9 mouse cellular contexts compared by ENCODE assay signal in the genomic region with DNA sequence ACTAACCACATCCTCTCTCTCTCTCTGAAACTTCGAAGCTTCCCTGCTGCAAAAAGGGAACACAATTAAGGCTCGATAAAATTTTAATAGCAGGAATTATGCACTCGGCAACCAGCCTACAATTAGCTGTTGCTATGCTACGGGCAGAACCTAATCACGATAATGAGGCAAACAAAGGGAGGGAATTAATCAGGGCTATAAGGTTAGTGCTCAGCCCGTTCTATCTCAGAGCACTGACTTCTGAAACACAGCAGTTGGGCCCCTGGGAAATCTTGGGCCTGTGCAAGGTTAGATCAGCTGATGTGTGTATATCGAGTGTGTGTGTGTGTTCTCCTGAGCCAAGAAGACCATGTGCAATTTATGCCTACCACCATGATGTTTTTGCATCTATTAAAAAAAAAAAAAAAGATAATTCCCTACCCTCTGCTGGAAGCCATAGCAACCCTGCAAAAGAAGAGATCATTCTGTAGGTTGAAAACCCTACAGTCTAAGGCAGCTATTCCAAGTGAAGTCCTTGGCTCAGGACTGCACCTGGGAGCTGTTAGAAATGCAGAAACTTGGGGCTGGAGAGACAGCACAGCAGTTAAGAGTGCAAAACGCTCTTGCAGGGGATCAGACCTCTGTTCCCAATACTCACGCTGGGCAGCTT. TPM values are rescaled to one million over a fixed set of nuclear protein-coding genes. Genes with fewer than 3 reads are reported as not detected.
A peak's percentile ranks its signal among the peaks of the same experiment; 100 is the strongest.
DNase-seq lines count a peak whose midpoint lies in the region; ATAC-seq and TF ChIP-seq lines count a peak whose summit lies in the region.
"Had no signal": no experiment of that assay in that cellular context is flagged by ENCODE, and none has a peak within 500 bp of the region (broad histone marks: within the 10 kb centered on the region; RNA-seq: fewer than 3 reads in every experiment).

No protein-coding gene starts in this region.

- no peak for TF ChIP-seq EP300 in liver, postnatal 0 days (IDR thresholded peaks at IDR 0.05; ENCODE audit: low read depth)

- H3K27me3 ChIP-seq in embryonic facial prominence, embryonic 10.5 days (replicated peaks; ENCODE audit: low read depth, poor library complexity, severe bottlenecking), result no peaks in the 10 kb centered on the region
- H3K27me3 ChIP-seq in hindbrain, embryonic 13.5 days, result no peaks in the 10 kb centered on the region; the same call in 1 of the 2 replicates
- no peaks in the 10 kb centered on the region for H3K27me3 ChIP-seq in midbrain, embryonic 15.5 days (replicated peaks)
- H3K27me3 ChIP-seq in liver, postnatal 0 days (ENCODE audit: insufficient read depth, low read length), result no peaks in the 10 kb centered on the region

- TF ChIP-seq CTCF in liver, postnatal 0 days (IDR thresholded peaks at IDR 0.05; ENCODE audit: low read depth), result no peak

- peaks cover 30% of the 10 kb centered on the region for H3K4me1 ChIP-seq in embryonic facial prominence, embryonic 10.5 days
- H3K4me1 ChIP-seq in hindbrain, embryonic 13.5 days (replicated peaks), result peaks cover 33% of the 10 kb centered on the region
- H3K4me1 ChIP-seq in midbrain, embryonic 15.5 days, result peaks cover 25% of the 10 kb centered on the region
- H3K4me1 ChIP-seq in liver, postnatal 0 days (ENCODE audit: insufficient read depth), result no peaks in the 10 kb centered on the region

- peak; percentile 52 for DNase-seq in Muller cell, postnatal 12 days (ENCODE audit: inconsistent ontology term)
- DNase-seq in embryonic facial prominence, embryonic 10.5 days (ENCODE audit: low spot score), result no peak
- DNase-seq in cerebellum, adult 9-11 months, result no peak
- no peak for DNase-seq in liver, postnatal 0 days
- no peak for DNase-seq in urinary bladder, postnatal 10 days (ENCODE audit: low spot score)
- DNase-seq: lung, adult 2 months had no signal

- 39% methylated on average over 9 of the region's 9 CpGs for WGBS in embryonic facial prominence, embryonic 10.5 days
- WGBS in hindbrain, embryonic 13.5 days, result 14% methylated on average over 9 of the region's 9 CpGs
- 19% methylated on average over 9 of the region's 9 CpGs for WGBS in midbrain, embryonic 15.5 days
- WGBS in liver, postnatal 0 days (ENCODE audit: insufficient replicate concordance), result 56% methylated on average over 9 of the region's 9 CpGs

- H3K9ac ChIP-seq in hindbrain, embryonic 13.5 days, result no peak overlapping the region
- H3K9ac ChIP-seq in midbrain, embryonic 15.5 days, result no peak overlapping the region
- no peak overlapping the region for H3K9ac ChIP-seq in liver, postnatal 0 days (replicated peaks)

- H3K36me3 ChIP-seq in embryonic facial prominence, embryonic 10.5 days (replicated peaks), result no peaks in the 10 kb centered on the region
- H3K36me3 ChIP-seq in hindbrain, embryonic 13.5 days, result no peaks in the 10 kb centered on the region
- H3K36me3 ChIP-seq in midbrain, embryonic 15.5 days (replicated peaks), result no peaks in the 10 kb centered on the region
- H3K36me3 ChIP-seq in liver, postnatal 0 days (replicated peaks; ENCODE audit: insufficient read depth, low read length), result no peaks in the 10 kb centered on the region

- ATAC-seq in hindbrain, embryonic 13.5 days (ENCODE audit: low FRiP score), result peak; percentile 91
- ATAC-seq in midbrain, embryonic 15.5 days (replicated peaks), result peak; percentile 84
- ATAC-seq in liver, postnatal 0 days, result no peak

- peak overlapping the region; percentile 63 for H3K27ac ChIP-seq in embryonic facial prominence, embryonic 10.5 days (replicated peaks)
- H3K27ac ChIP-seq in hindbrain, embryonic 13.5 days, result peak overlapping the region; percentile 90
- peak overlapping the region; percentile 78 for H3K27ac ChIP-seq in midbrain, embryonic 15.5 days
- no peak overlapping the region for H3K27ac ChIP-seq in liver, postnatal 0 days (ENCODE audit: low read depth)

- no peak overlapping the region for H3K4me3 ChIP-seq in embryonic facial prominence, embryonic 10.5 days
- no peak overlapping the region for H3K4me3 ChIP-seq in hindbrain, embryonic 13.5 days
- H3K4me3 ChIP-seq in midbrain, embryonic 15.5 days, result no peak overlapping the region
- no peak overlapping the region for H3K4me3 ChIP-seq in liver, postnatal 0 days (ENCODE audit: low read depth, low read length)

- no peaks in the 10 kb centered on the region for H3K9me3 ChIP-seq in embryonic facial prominence, embryonic 10.5 days
- no peaks in the 10 kb centered on the region for H3K9me3 ChIP-seq in hindbrain, embryonic 13.5 days
- no peaks in the 10 kb centered on the region for H3K9me3 ChIP-seq in midbrain, embryonic 15.5 days
- H3K9me3 ChIP-seq in liver, postnatal 0 days (ENCODE audit: low read length), result no peaks in the 10 kb centered on the region

- peak overlapping the region; percentile 38 for H3K4me2 ChIP-seq in hindbrain, embryonic 13.5 days
- peak overlapping the region; percentile 25 for H3K4me2 ChIP-seq in midbrain, embryonic 15.5 days
- H3K4me2 ChIP-seq in liver, postnatal 0 days (ENCODE audit: low read depth, low read length), result no peak overlapping the region
- H3K4me2 ChIP-seq: heart, embryonic 11.5 days had no signal

RNA-seq across cellular contexts. Expression of gene Glce, which starts 58.9 kb away (rescaled TPM):
- 26.6 and 26.8 TPM in 2 replicates for polyA plus RNA-seq in embryonic facial prominence, embryonic 10.5 days (2016; fragmentation: Nextera tagmentation; extraction: Ambion mirVana)
- 17.7 and 18.1 TPM in 2 replicates for polyA plus RNA-seq in hindbrain, embryonic 13.5 days (2015; fragmentation: Nextera tagmentation; extraction: Ambion mirVana)
- polyA plus RNA-seq in midbrain, embryonic 15.5 days (2015; fragmentation: Nextera tagmentation; extraction: Ambion mirVana), result 18.8 and 19.5 TPM in 2 replicates
- 4.6 and 5.4 TPM in 2 replicates for polyA plus RNA-seq in liver, postnatal 0 days (2015; fragmentation: Nextera tagmentation; extraction: Ambion mirVana)
